Mouse (Mus musculus): ENCODE results near the gene Lrrc3b.

- TF ChIP-seq CTCF (IDR thresholded peaks at IDR 0.05; ENCODE audit: low read depth) (no peak), EP300 (optimal IDR thresholded peaks at IDR 0.05) (no peak)
Measured at GRCm38 (mm10) chr14:15308576-15308975, 130.2 kb downstream of the Lrrc3b start.
